Mouse (Mus musculus): ENCODE results near the gene Pcyt1a.

GRCm38 (mm10) chr16:32430474-32431046 is at the start of gene Pcyt1a:
- TF ChIP-seq GATA1 (IDR thresholded peaks at IDR 0.05; ENCODE audit: low read length) (no peak), TAL1 (IDR thresholded peaks at IDR 0.05; ENCODE audit: low read length) (no peak)

All from erythroblast, embryonic 14.5 days (primary cell).